Mouse (Mus musculus): ENCODE measurements around the gene Rnf150. TPM values are rescaled to one million over a fixed set of nuclear protein-coding genes. Genes with fewer than 3 reads are reported as not detected.

Gene Rnf150
- polyA plus RNA-seq, 1 experiment from 2014 or later: 1.3 TPM

DNA sequence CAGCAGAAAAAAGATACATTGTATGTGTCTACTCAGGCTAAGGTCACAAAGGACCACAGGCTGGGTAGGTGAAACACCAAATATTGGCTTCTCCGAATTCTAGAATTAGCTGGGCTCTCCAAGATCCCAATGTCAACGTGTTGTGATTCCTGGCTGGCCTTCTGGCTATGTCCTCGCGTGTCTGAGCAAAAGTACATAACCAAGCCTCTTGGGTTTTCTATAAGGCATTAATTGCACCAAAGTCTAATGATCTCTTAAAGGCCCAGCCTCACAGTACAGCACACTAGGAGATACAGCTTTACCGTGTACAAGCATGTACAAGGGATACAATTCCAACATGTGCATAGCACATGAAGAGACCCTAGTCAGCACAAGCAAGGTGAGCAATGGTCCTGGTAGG, 199.1 kb downstream of the Rnf150 start:
- Histone ChIP-seq H3K27me3 (ENCODE audit: control insufficient read depth, insufficient read depth, low read length) (no peaks in the 10 kb centered on the region), H3K27ac (ENCODE audit: low read length) (no peak overlapping the region), H3K4me2 (ENCODE audit: low read depth, low read length) (no peak overlapping the region), H3K4me1 (ENCODE audit: control insufficient read depth, insufficient read depth, low read length) (no peaks in the 10 kb centered on the region), H3K4me3 (replicated peaks; ENCODE audit: low read length) (no peak overlapping the region), H3K9me3 (replicated peaks; ENCODE audit: control insufficient read depth, low read length) (no peaks in the 10 kb centered on the region), H3K9ac (ENCODE audit: low read length) (no peak overlapping the region), H3K36me3 (ENCODE audit: control insufficient read depth, insufficient read depth, low read length) (no peaks in the 10 kb centered on the region)
- no peak for ATAC-seq (ENCODE audit: insufficient read depth, low FRiP score)
- 81% methylated on average over 5 of the region's 5 CpGs for WGBS

DNA sequence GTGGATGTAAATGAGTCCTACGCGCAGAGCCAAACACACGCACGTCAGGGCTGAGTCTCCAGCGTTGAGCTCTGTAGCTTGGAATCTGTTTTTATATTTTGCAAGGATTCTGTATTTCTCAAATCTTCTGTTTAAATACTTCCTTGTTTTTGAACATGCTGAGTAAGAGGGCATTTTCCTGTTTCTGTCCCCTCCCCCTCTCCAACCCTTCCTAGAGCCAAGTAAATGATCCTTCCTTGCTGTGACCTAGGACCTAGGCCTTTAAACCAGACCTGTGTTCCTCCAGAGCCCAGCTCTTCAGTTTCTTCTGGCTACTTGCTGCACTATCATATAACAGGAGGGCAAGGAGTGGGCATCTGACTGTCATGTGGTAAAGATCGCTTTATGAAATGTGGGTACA, 200.9 kb downstream of the Rnf150 start:
- Histone ChIP-seq H3K4me3 (replicated peaks; ENCODE audit: low read length) (no peak overlapping the region), H3K27ac (ENCODE audit: low read length) (no peak overlapping the region), H3K36me3 (ENCODE audit: control insufficient read depth, insufficient read depth, low read length) (no peaks in the 10 kb centered on the region), H3K4me1 (ENCODE audit: control insufficient read depth, insufficient read depth, low read length) (no peaks in the 10 kb centered on the region), H3K27me3 (ENCODE audit: control insufficient read depth, insufficient read depth, low read length) (no peaks in the 10 kb centered on the region), H3K9me3 (replicated peaks; ENCODE audit: control insufficient read depth, low read length) (no peaks in the 10 kb centered on the region), H3K4me2 (ENCODE audit: low read depth, low read length) (no peak overlapping the region), H3K9ac (ENCODE audit: low read length) (no peak overlapping the region)
- no peak for ATAC-seq (ENCODE audit: insufficient read depth, low FRiP score)
- 77% methylated on average over 6 of the region's 6 CpGs for WGBS

DNA sequence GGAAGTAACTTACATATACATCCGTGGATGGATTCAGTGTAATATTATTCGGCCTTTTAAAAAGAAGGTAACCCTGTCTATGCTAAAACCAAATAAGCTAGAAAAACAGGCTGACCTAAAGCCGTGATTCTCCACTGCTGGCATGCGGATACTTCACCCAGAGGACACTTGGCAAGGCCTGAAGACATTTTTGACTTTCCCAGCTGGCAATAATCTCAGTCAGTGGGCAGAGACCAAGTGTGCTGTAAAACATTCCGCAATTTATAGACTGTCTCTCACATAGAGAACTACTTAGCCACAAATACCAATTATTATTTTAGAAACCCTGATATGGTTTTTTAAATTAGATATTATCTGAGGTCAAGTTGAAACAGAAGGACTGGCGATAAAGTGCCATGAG, 202.9 kb downstream of the Rnf150 start:
- no peak overlapping the region for H3K4me3 ChIP-seq (replicated peaks; ENCODE audit: low read length)
- no peak overlapping the region for H3K9ac ChIP-seq (ENCODE audit: low read length)
- no peaks in the 10 kb centered on the region for H3K27me3 ChIP-seq (ENCODE audit: control insufficient read depth, insufficient read depth, low read length)
- no peak overlapping the region for H3K4me2 ChIP-seq (ENCODE audit: low read depth, low read length)
- no peaks in the 10 kb centered on the region for H3K9me3 ChIP-seq (replicated peaks; ENCODE audit: control insufficient read depth, low read length)
- ATAC-seq (ENCODE audit: insufficient read depth, low FRiP score): no peak
- no peaks in the 10 kb centered on the region for H3K4me1 ChIP-seq (ENCODE audit: control insufficient read depth, insufficient read depth, low read length)
- H3K36me3 ChIP-seq (ENCODE audit: control insufficient read depth, insufficient read depth, low read length): no peaks in the 10 kb centered on the region
- WGBS: 88% methylated on average over 6 of the region's 6 CpGs
- no peak overlapping the region for H3K27ac ChIP-seq (ENCODE audit: low read length)

DNA sequence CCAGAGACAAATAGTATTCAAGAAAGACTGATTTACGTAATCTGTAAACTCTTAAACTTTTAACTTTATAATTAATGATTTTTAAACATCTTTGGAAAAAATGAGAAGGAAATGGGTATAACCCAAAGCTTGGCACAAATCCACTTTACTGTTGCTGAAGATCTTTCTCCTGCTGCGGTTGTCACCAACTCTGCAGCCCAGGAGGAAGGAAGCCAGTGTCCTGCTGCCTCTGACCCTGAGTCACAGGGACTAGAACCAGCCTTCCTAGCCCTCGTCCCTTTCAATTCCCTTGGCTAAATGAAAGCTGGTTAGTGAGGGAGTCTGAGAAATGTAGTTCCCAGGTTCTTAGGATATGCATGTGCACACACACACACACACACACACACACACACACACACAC, 203.7 kb downstream of the Rnf150 start:
- Histone ChIP-seq H3K36me3 (ENCODE audit: control insufficient read depth, insufficient read depth, low read length) (no peaks in the 10 kb centered on the region), H3K4me3 (replicated peaks; ENCODE audit: low read length) (no peak overlapping the region), H3K4me2 (ENCODE audit: low read depth, low read length) (no peak overlapping the region), H3K9ac (ENCODE audit: low read length) (no peak overlapping the region), H3K27me3 (ENCODE audit: control insufficient read depth, insufficient read depth, low read length) (no peaks in the 10 kb centered on the region), H3K4me1 (ENCODE audit: control insufficient read depth, insufficient read depth, low read length) (no peaks in the 10 kb centered on the region), H3K9me3 (replicated peaks; ENCODE audit: control insufficient read depth, low read length) (no peaks in the 10 kb centered on the region), H3K27ac (ENCODE audit: low read length) (no peak overlapping the region)
- WGBS: 76% methylated on average over 3 of the region's 3 CpGs
- no peak for ATAC-seq (ENCODE audit: insufficient read depth, low FRiP score)

DNA sequence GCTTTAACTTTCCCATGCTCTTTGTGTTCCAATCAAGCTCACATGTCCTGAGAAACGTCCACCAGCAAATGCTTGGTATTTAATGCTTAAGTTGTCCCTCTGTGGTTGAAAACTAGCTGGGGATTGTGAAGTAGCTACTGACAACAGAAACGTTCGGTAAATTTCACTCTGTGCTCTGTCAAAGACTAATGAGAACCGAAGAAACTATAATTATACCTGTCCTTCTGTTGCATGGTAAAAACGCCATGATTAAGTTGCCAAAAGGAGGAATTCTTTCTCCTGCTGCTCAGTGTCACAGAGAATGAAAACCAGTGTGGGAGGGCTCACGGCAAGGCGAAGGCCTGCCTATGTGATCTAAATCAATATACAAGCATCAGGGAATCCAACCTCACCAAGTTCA, 204.8 kb downstream of the Rnf150 start:
- Histone ChIP-seq H3K9ac (ENCODE audit: low read length) (no peak overlapping the region), H3K4me2 (ENCODE audit: low read depth, low read length) (no peak overlapping the region), H3K4me3 (replicated peaks; ENCODE audit: low read length) (no peak overlapping the region), H3K27me3 (ENCODE audit: control insufficient read depth, insufficient read depth, low read length) (no peaks in the 10 kb centered on the region), H3K9me3 (replicated peaks; ENCODE audit: control insufficient read depth, low read length) (no peaks in the 10 kb centered on the region), H3K36me3 (ENCODE audit: control insufficient read depth, insufficient read depth, low read length) (no peaks in the 10 kb centered on the region), H3K4me1 (ENCODE audit: control insufficient read depth, insufficient read depth, low read length) (no peaks in the 10 kb centered on the region), H3K27ac (ENCODE audit: low read length) (no peak overlapping the region)
- 75% methylated on average over 7 of the region's 7 CpGs for WGBS
- ATAC-seq (ENCODE audit: insufficient read depth, low FRiP score): no peak

DNA sequence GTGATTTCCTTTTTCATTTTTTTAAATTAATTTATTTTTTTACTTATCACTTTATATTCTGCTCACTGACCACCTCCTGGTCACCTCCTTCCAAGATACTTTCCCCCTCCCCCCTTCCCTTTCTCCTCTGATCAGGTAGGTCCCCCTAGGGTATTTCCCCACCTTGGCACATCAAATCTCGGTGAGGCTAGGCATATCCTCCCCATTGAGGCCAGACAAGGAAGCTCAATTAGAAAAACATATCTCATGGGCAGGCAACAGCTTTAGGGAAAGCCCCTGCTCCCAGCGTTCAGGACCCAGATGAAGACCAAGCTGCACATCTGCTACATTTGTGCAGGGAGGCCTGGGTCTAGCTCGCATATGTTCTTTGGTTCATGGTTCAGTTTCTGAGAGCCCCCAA, 211.1 kb downstream of the Rnf150 start:
- no peaks in the 10 kb centered on the region for H3K27me3 ChIP-seq (ENCODE audit: control insufficient read depth, insufficient read depth, low read length)

DNA sequence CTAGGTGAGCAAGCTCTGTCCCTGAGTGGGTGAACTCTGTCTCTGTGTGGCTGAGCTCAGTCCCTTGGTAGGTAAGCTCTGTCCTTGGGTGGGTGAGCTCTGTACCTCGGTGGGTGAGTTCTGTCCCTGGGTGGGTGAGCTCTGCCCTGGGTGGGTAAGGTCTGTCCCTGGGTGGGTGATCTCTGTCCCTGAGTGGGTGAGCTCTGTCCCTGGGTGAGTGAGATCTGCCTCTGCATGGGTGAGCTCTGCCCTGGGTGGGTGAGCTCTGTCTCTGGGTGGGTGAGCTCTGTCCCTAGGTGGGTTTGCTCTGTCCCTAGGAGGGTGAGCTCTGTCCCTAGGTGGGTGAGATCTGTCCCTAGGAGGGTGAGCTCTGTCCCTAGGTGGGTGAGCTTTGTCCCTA, 213.5 kb downstream of the Rnf150 start:
- H3K9ac ChIP-seq (ENCODE audit: low read length): no peak overlapping the region
- ATAC-seq (ENCODE audit: insufficient read depth, low FRiP score): no peak
- H3K27me3 ChIP-seq (ENCODE audit: control insufficient read depth, insufficient read depth, low read length): no peaks in the 10 kb centered on the region
- H3K4me1 ChIP-seq (ENCODE audit: control insufficient read depth, insufficient read depth, low read length): no peaks in the 10 kb centered on the region
- no peaks in the 10 kb centered on the region for H3K9me3 ChIP-seq (replicated peaks; ENCODE audit: control insufficient read depth, low read length)
- H3K36me3 ChIP-seq (ENCODE audit: control insufficient read depth, insufficient read depth, low read length): no peaks in the 10 kb centered on the region
- 87% methylated on average over 1 of the region's 1 CpGs for WGBS
- no peak overlapping the region for H3K4me3 ChIP-seq (replicated peaks; ENCODE audit: low read length)
- no peak overlapping the region for H3K27ac ChIP-seq (ENCODE audit: low read length)
- H3K4me2 ChIP-seq (ENCODE audit: low read depth, low read length): no peak overlapping the region

More for the DNA sequence above, 211.1 kb downstream of the Rnf150 start:
- 80% methylated on average over 3 of the region's 3 CpGs for WGBS
- no peak for ATAC-seq (ENCODE audit: insufficient read depth, low FRiP score)
- H3K4me1 ChIP-seq (ENCODE audit: control insufficient read depth, insufficient read depth, low read length): no peaks in the 10 kb centered on the region
- H3K4me3 ChIP-seq (replicated peaks; ENCODE audit: low read length): no peak overlapping the region
- no peak overlapping the region for H3K4me2 ChIP-seq (ENCODE audit: low read depth, low read length)
- H3K9ac ChIP-seq (ENCODE audit: low read length): no peak overlapping the region
- no peaks in the 10 kb centered on the region for H3K9me3 ChIP-seq (replicated peaks; ENCODE audit: control insufficient read depth, low read length)
- no peaks in the 10 kb centered on the region for H3K36me3 ChIP-seq (ENCODE audit: control insufficient read depth, insufficient read depth, low read length)
- H3K27ac ChIP-seq (ENCODE audit: low read length): no peak overlapping the region

DNA sequence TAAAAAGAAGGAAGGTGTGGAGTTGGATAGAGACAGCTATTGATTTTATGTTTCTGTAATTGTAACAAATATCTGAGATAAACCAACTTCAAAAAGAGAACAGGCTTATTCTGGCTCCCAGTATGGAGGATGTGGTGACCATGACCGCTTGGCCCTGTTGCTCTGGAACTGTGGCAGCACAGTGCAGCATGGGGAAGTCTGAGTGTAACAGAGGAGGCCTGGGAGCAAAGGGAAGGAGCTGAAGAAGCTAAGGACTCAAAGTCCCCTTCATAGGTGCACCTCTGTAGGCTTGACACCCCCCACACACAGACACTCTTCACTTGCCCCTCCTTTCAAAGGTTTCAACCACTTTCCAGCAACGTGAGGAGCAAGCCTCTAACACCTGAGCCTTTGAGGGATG, 214.2 kb downstream of the Rnf150 start:
- no peak overlapping the region for H3K4me3 ChIP-seq (replicated peaks; ENCODE audit: low read length)
- H3K36me3 ChIP-seq (ENCODE audit: control insufficient read depth, insufficient read depth, low read length): no peaks in the 10 kb centered on the region
- no peak overlapping the region for H3K4me2 ChIP-seq (ENCODE audit: low read depth, low read length)
- H3K27me3 ChIP-seq (ENCODE audit: control insufficient read depth, insufficient read depth, low read length): no peaks in the 10 kb centered on the region
- no peak for ATAC-seq (ENCODE audit: insufficient read depth, low FRiP score)
- WGBS: 64% methylated on average over 2 of the region's 2 CpGs
- H3K27ac ChIP-seq (ENCODE audit: low read length): no peak overlapping the region
- no peaks in the 10 kb centered on the region for H3K9me3 ChIP-seq (replicated peaks; ENCODE audit: control insufficient read depth, low read length)
- H3K9ac ChIP-seq (ENCODE audit: low read length): no peak overlapping the region
- no peaks in the 10 kb centered on the region for H3K4me1 ChIP-seq (ENCODE audit: control insufficient read depth, insufficient read depth, low read length)

DNA sequence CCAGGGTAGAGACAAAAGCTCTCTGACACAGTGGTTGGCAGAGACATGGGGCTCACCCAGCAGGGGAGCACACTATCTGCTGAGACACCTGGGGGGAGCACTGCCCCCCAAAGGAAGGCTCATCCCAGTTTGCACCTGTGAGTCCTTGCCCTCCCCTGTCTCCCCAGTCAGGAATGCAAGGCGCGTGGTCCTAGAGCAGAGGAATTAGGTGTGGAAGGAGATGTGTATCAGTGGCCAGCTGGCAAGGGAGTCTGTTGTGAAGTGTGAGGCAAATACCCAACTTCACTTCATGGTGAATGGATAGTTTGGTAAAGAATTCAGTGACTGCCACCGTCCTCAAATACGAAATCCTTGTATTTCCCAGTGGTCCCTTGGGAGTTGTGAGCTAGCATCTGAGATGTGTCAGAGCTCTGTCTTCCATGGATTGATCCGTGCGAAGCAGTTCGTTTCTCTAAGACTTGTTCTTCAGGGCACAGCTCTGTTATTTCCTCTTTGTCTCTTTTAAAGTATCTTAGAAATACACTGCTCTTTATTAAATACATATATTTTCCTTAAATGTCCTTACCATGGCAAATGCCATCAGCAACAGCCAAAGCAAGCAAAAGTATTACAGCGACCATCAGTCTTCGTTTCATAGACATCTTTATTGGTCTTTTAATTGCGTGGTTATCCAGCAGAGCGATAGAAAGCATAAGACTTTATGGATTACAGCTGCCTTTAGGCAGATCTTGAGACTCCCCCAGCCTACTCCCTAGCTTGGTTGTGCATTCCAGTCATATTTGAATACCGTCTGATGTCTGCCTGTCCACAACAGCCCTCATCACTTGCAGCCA, 215.8 kb downstream of the Rnf150 start:
- Histone ChIP-seq H3K4me2 (ENCODE audit: low read depth, low read length) (no peak overlapping the region), H3K9ac (ENCODE audit: low read length) (no peak overlapping the region), H3K27ac (ENCODE audit: low read length) (no peak overlapping the region), H3K9me3 (replicated peaks; ENCODE audit: control insufficient read depth, low read length) (no peaks in the 10 kb centered on the region), H3K36me3 (ENCODE audit: control insufficient read depth, insufficient read depth, low read length) (no peaks in the 10 kb centered on the region), H3K4me1 (ENCODE audit: control insufficient read depth, insufficient read depth, low read length) (no peaks in the 10 kb centered on the region), H3K27me3 (ENCODE audit: control insufficient read depth, insufficient read depth, low read length) (no peaks in the 10 kb centered on the region), H3K4me3 (replicated peaks; ENCODE audit: low read length) (no peak overlapping the region)
- no peak for ATAC-seq (ENCODE audit: insufficient read depth, low FRiP score)
- WGBS: 59% methylated on average over 12 of the region's 12 CpGs

Data from stomach, embryonic 16.5 days (tissue).